Mouse (Mus musculus) neural tube, embryonic 15.5 days (tissue): ENCODE results near the gene Vav2. TPM values are rescaled to one million over a fixed set of nuclear protein-coding genes. Genes with fewer than 3 reads are reported as not detected.

Experiments
- microRNA-seq: library from miRNA; unstranded; fragments of <30 nt; microRNA quantifications from one replicate; pipeline ENCODE4, GENCODE M21; 2017
- polyA plus RNA-seq: library from polyadenylated mRNA; unstranded; fragments of >200 nt; fragmentation: Nextera tagmentation; extraction: Ambion mirVana; gene quantifications from 2 replicates; pipeline ENCODE4 v1.2.1, GENCODE M21; 2015

The Vav2 gene
- polyA plus RNA-seq, 1 experiment from 2014 or later: 15.5 TPM

Small RNA genes lying within 50 kb of the gene (microRNA-seq; reads per million reads assigned to microRNA genes)
- gene Gm24049 (not detected), gene Mir7578 (not detected)

Other genes starting within 250 kb of the Vav2 start
- 5.9 and 8.0 TPM in 2 replicates for gene Sardh, start 178.7 kb downstream of the Vav2 start, polyA plus RNA-seq
- 40.4 and 45.0 TPM in 2 replicates for gene Brd3os, start 15.3 kb upstream of the Vav2 start, polyA plus RNA-seq
- 98.6 and 99.7 TPM in 2 replicates for gene Brd3, start 80.6 kb upstream of the Vav2 start, polyA plus RNA-seq
- gene Wdr5, start 88.1 kb upstream of the Vav2 start, polyA plus RNA-seq: 41.7 and 44.4 TPM in 2 replicates
- gene Rxra, start 249.4 kb upstream of the Vav2 start, polyA plus RNA-seq: 3.6 and 5.1 TPM in 2 replicates